Mouse (Mus musculus): ENCODE results near the gene Tent4a. TPM values are rescaled to one million over a fixed set of nuclear protein-coding genes. Genes with fewer than 3 reads are reported as not detected.

The Tent4a gene
- total and polyA plus RNA-seq, 2 experiments from 2014 or later = 5.2 to 26.1 TPM

DNA sequence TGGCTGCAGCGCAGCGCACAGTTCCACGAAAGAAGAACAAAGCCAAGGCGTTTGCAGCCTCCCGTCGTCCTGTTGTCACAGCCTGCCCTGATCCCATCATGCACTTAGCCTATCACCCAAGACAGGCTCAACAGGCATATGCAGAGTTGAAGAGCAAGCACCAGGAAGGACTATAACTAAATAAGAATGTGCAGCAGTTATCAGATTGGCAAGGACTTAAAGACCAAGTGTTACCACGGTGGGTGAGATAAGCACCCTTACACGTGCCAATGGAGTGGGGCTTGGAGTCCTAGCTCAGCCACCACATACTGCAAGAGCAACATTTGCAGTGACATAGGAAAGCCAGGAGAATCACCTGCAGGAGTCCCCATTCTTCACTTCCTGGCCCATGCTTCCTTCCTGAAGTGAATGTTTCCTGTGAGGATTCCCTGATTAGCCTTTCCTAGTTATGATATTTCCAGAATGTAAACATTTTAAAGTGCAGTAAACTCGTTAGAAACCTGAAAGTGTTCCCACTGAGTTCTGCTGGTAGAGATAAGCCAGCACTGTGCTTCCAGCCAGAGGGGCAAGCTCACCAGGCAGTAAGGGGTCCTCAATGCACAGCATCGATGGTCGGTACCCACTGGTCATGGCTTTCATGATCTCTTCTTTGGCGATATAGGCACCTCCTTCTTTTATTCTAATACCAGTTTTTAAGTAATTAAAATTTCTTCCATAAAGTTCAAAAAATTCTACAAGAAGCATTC lies 27.9 kb downstream of the Tent4a start:
- DNase-seq (ENCODE audit: low spot score) = no peak
- no peak for TF ChIP-seq CTCF (IDR thresholded peaks at IDR 0.05)
- Histone ChIP-seq H3K4me3 (ENCODE audit: low read depth, low read length) (no peak overlapping the region), H3K36me3 (ENCODE audit: insufficient read depth, low read length) (peaks cover 64% of the 10 kb centered on the region), H3K4me2 (ENCODE audit: low read depth, low read length, poor library complexity, severe bottlenecking) (no peak overlapping the region), H3K27me3 (ENCODE audit: insufficient read depth, low read length) (no peaks in the 10 kb centered on the region), H3K9me3 (ENCODE audit: low read length) (no peaks in the 10 kb centered on the region), H3K4me1 (ENCODE audit: insufficient read depth, low read length) (no peaks in the 10 kb centered on the region), H3K27ac (ENCODE audit: low read depth, low read length) (no peak overlapping the region), H3K9ac (replicated peaks; ENCODE audit: low read length, poor library complexity, severe bottlenecking) (no peak overlapping the region)
- ATAC-seq (ENCODE audit: low FRiP score) = no peak
- WGBS = 94% methylated on average over 12 of the region's 12 CpGs

DNA sequence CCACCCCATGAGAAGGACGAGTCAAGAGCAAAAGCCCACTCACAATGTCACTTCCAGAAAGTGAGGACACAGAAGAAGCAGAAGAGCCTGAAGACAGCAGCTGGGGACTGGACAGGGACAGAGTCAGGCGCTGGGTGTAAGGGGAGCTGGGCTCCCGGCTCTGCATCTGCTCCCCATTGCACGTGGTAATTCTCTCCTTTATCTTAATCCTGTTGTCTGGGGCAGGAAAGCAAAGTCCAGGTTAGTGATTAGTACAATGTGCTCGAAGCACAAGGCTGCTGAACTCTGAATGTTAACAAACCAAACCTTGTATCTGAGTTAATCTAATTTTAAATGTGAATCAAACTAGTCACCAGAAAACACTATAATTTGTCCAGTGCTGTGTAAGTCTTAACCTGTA lies 31.6 kb downstream of the Tent4a start:
- Histone ChIP-seq H3K27me3 (ENCODE audit: insufficient read depth, low read length) (no peaks in the 10 kb centered on the region), H3K36me3 (ENCODE audit: insufficient read depth, low read length) (peaks cover 85% of the 10 kb centered on the region), H3K4me1 (ENCODE audit: insufficient read depth, low read length) (no peaks in the 10 kb centered on the region), H3K9me3 (ENCODE audit: low read length) (no peaks in the 10 kb centered on the region), H3K4me2 (ENCODE audit: low read depth, low read length, poor library complexity, severe bottlenecking) (no peak overlapping the region), H3K4me3 (ENCODE audit: low read depth, low read length) (no peak overlapping the region), H3K27ac (ENCODE audit: low read depth, low read length) (no peak overlapping the region), H3K9ac (replicated peaks; ENCODE audit: low read length, poor library complexity, severe bottlenecking) (no peak overlapping the region)
- ATAC-seq (ENCODE audit: low FRiP score) (no peak), DNase-seq (ENCODE audit: low spot score) (no peak)
- 87% methylated on average over 5 of the region's 5 CpGs for WGBS
- TF ChIP-seq CTCF (IDR thresholded peaks at IDR 0.05) = no peak

DNA sequence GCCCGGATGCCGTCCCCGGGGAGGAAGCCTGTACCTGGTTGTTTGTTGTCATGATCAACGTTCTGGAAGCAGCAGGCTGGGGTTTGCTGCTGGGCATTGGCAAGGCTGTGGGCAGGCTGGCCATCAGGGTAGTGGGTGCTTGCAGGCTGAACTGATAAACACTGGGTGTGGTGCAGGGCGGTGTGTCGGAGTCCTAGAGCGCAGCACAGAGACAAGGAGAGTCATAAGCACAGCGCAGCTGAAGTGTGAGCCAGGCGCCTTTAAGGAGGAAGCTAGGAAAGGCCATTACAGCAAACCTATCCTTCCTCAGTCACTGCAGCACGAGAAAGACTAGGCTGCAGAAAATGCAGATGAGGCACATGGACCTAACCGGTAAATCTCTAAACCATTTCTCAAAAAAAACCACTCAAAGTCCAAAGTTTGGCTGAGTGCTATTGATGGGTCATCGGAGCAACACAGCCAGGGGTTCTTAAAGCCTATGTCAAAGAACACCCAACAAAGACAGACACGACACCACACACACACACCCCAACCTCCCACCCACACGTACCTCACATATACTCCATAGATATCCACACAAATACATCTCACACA lies 32.2 kb downstream of the Tent4a start:
- ATAC-seq (ENCODE audit: low FRiP score) = no peak
- 95% methylated on average over 14 of the region's 14 CpGs for WGBS
- no peak for TF ChIP-seq CTCF (IDR thresholded peaks at IDR 0.05)

DNA sequence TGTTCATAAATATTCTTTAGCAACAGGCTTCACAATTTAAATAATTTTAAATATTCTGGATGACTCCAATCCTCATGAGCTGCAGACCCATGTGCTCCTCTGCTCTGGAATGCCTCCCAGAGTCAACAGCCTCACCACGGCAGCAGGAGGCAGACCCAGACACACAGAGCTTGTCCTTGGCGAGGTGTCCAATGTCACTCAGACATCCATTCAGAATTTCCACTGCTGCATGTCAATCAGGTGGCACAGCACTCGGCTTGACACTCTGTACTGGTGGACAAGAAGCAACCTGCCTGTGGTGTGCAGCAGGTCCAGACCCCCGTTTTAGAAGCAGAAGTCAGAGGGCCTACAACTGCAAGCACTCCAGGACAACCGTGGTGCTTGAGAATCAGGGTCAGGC lies 36.1 kb downstream of the Tent4a start:
- Histone ChIP-seq H3K36me3 (ENCODE audit: insufficient read depth, low read length) (peaks cover 57% of the 10 kb centered on the region), H3K9ac (replicated peaks; ENCODE audit: low read length, poor library complexity, severe bottlenecking) (no peak overlapping the region)
- 85% methylated on average over 5 of the region's 5 CpGs for WGBS

More for the DNA sequence above, 32.2 kb downstream of the Tent4a start:
- Histone ChIP-seq H3K4me3 (ENCODE audit: low read depth, low read length) (no peak overlapping the region), H3K4me1 (ENCODE audit: insufficient read depth, low read length) (no peaks in the 10 kb centered on the region), H3K27me3 (ENCODE audit: insufficient read depth, low read length) (no peaks in the 10 kb centered on the region), H3K9ac (replicated peaks; ENCODE audit: low read length, poor library complexity, severe bottlenecking) (no peak overlapping the region), H3K36me3 (ENCODE audit: insufficient read depth, low read length) (peaks cover 85% of the 10 kb centered on the region), H3K4me2 (ENCODE audit: low read depth, low read length, poor library complexity, severe bottlenecking) (no peak overlapping the region), H3K9me3 (ENCODE audit: low read length) (no peaks in the 10 kb centered on the region), H3K27ac (ENCODE audit: low read depth, low read length) (no peak overlapping the region)
- no peak for DNase-seq (ENCODE audit: low spot score)

DNA sequence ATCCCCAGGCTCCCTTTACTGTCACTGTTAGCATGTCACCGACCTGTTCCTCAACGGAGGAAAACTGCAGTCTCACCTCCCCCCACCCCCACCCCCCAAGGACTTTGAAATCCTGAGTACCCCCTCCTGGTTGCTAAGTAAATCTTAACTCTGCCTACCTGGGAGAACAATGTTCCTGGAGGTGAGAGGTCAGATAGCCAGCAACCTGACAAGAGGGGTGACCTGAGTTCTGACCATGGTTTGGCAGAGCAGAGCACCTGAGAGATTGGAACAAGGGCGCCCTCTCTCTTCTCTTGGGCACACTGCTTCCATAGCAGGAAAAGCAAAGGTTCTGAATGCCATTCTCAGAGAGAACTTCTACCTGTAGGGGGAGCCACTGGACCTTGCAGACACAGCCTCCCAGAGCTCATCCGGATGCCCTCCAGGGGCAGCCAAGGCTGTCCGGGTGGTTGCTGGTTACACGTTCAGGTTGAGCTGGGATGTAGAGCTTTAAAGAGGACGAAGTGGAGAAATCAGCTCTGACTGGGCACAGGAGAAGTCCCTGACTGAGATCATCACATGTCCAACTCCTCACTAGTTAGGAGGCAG lies 41.4 kb downstream of the Tent4a start:
- no peak overlapping the region for H3K4me3 ChIP-seq (ENCODE audit: low read depth, low read length)
- WGBS = 29% methylated on average over 7 of the region's 7 CpGs
- H3K4me2 ChIP-seq (ENCODE audit: low read depth, low read length, poor library complexity, severe bottlenecking) = no peak overlapping the region
- H3K27me3 ChIP-seq (ENCODE audit: insufficient read depth, low read length) = peaks cover 4% of the 10 kb centered on the region; the same call in 1 of the 2 replicates
- no peaks in the 10 kb centered on the region for H3K4me1 ChIP-seq (ENCODE audit: insufficient read depth, low read length)
- H3K9me3 ChIP-seq (ENCODE audit: low read length) = no peaks in the 10 kb centered on the region
- no peak overlapping the region for H3K27ac ChIP-seq (ENCODE audit: low read depth, low read length)
- DNase-seq (ENCODE audit: low spot score) (peak; percentile 79), ATAC-seq (ENCODE audit: low FRiP score) (peak; percentile 27; the same call in 1 of the 2 replicates)
- peak; percentile 82 for TF ChIP-seq CTCF (IDR thresholded peaks at IDR 0.05)
- H3K9ac ChIP-seq (replicated peaks; ENCODE audit: low read length, poor library complexity, severe bottlenecking) = no peak overlapping the region
- peaks cover 10% of the 10 kb centered on the region; the same call in 1 of the 2 replicates for H3K36me3 ChIP-seq (ENCODE audit: insufficient read depth, low read length)

More for the DNA sequence above, 36.1 kb downstream of the Tent4a start:
- no peak for DNase-seq (ENCODE audit: low spot score)
- H3K9me3 ChIP-seq (ENCODE audit: low read length) = no peaks in the 10 kb centered on the region
- H3K4me2 ChIP-seq (ENCODE audit: low read depth, low read length, poor library complexity, severe bottlenecking) = no peak overlapping the region
- no peak overlapping the region for H3K27ac ChIP-seq (ENCODE audit: low read depth, low read length)
- TF ChIP-seq CTCF (IDR thresholded peaks at IDR 0.05) = no peak
- no peaks in the 10 kb centered on the region for H3K27me3 ChIP-seq (ENCODE audit: insufficient read depth, low read length)
- no peaks in the 10 kb centered on the region for H3K4me1 ChIP-seq (ENCODE audit: insufficient read depth, low read length)
- H3K4me3 ChIP-seq (ENCODE audit: low read depth, low read length) = no peak overlapping the region
- ATAC-seq (ENCODE audit: low FRiP score) = no peak

DNA sequence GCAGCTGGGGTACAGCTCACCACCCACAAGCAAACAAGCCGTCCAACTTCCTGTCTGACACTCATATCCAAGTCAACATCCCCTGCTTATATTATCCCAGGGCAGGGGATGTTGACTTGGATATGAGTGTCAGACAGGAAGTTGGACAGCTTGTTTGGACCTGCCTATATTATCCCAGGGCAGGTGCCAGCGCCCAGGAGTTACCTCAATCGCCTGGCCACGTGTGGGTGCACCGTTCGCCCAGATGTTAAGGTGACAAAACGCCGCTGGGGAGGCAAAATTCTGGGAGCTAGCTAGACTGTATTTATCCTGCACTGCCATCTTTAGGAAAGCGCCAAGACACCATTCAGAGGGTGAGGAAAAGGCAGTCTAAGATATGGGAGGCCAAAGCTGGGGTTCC lies 44.6 kb downstream of the Tent4a start:
- H3K4me3 ChIP-seq (ENCODE audit: low read depth, low read length) = no peak overlapping the region
- ATAC-seq (ENCODE audit: low FRiP score) (no peak), DNase-seq (ENCODE audit: low spot score) (no peak)
- peaks cover 10% of the 10 kb centered on the region for H3K27me3 ChIP-seq (ENCODE audit: insufficient read depth, low read length)
- peaks cover 4% of the 10 kb centered on the region; the same call in 1 of the 2 replicates for H3K4me1 ChIP-seq (ENCODE audit: insufficient read depth, low read length)
- H3K9me3 ChIP-seq (ENCODE audit: low read length) = no peaks in the 10 kb centered on the region
- H3K9ac ChIP-seq (replicated peaks; ENCODE audit: low read length, poor library complexity, severe bottlenecking) = no peak overlapping the region
- no peak overlapping the region for H3K4me2 ChIP-seq (ENCODE audit: low read depth, low read length, poor library complexity, severe bottlenecking)
- H3K36me3 ChIP-seq (ENCODE audit: insufficient read depth, low read length) = no peaks in the 10 kb centered on the region
- H3K27ac ChIP-seq (ENCODE audit: low read depth, low read length) = no peak overlapping the region
- 88% methylated on average over 9 of the region's 9 CpGs for WGBS
- TF ChIP-seq CTCF (IDR thresholded peaks at IDR 0.05) = no peak

Data from midbrain, postnatal 0 days (tissue).